Mouse (Mus musculus) olfactory bulb, adult 2 months (tissue): Measurements from ENCODE around the gene Ralgapb.

Experiments
- CTCF ChIP-seq: fragments of 200-500 bp; IDR thresholded peaks from 2 replicates; pipeline ENCODE4 v1.5.1; 2012; ENCODE audit warnings: low read depth, mild to moderate bottlenecking, low read length, moderate library complexity; ENCODE audit not compliant: insufficient read depth
- POLR2A ChIP-seq: fragments of 200-500 bp; IDR thresholded peaks from 2 replicates; pipeline ENCODE4 v1.6.1; 2012; ENCODE audit warnings: mild to moderate bottlenecking, low read depth, low read length, moderate library complexity; ENCODE audit not compliant: insufficient read depth

DNA sequence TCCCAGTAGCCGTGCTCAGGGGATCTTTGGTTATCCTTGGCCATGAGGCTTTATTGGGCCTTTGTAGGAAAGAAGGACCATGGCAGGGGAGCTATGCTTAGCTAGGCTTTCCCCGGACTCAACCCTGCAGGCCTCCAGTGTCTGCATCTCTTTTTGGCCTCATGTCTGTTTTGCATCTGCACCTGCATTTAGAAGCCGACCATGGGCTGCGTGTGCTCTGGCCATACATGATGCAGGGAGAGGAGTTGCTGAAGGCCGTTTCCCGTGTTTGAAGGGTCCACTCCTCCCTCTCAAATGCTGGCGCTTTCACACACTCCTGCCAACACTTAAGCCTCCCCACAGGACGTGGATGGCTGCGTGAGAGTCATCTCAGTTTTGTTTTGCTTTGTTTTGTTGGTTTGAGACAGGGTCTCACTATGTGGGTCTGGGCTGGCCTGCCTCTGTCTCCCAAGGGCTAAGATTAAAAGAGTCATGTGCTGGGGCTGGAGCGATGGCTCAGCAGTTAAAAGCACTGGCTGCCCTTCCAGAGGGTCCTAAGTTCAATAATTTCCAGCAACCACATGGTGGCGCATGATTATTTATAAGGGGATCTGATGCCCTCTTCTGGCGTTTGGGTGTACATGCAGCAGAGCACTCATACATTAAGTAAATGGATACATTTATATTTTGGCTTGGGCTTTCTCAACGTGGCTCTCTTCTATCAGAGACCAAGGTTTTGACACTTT is 30.1 kb upstream of the Ralgapb start:
- TF ChIP-seq CTCF, result peak; percentile 50; the same call in 1 of the 2 replicates
- TF ChIP-seq POLR2A, result no peak
